Mouse (Mus musculus): ENCODE results near the gene Gm42742. TPM values are rescaled to one million over a fixed set of nuclear protein-coding genes. Genes with fewer than 3 reads are reported as not detected.

Gm42742 gene
- polyA plus RNA-seq, 1 experiment from 2014 or later: 53.7 TPM

DNA sequence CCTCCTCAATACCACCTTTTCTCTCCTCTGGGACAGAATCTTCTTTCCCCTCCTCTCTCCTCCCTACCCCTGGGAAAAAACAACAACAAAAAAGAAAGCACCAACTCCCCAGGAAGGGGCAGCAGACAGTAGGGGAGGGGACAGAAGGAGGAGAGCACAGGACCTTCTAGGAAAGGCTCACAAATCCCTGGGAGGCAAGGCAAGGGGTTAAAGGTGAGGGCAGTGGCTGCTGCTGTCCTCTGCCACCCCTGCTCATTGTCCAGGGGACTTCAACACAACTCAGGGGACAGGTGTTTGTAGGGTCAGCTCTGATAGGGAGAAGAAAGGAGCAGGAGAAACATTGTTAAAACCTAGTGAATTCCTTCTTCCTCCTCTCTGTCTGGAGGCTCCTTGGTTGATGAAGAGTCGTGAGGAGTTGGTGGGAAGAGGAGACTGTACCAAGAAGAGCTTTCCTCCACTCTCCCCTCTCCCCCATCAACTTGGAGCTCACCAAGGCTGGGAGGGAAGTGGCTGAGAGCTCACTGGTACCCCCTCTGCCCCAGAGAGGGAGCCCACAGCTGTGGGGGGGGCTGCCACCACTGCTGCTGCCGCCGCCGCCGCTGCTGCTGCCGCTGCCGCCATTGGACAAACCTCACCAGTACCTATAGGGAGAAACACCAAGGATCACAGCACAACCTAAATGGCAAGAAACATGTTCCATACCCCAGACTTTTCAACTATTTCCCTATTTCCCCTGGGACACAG is 1.8 kb upstream of the Gm42742 start:
- DNase-seq (ENCODE audit: low spot score) (no peak), ATAC-seq (ENCODE audit: low FRiP score) (no peak)
- H3K27me3 ChIP-seq (ENCODE audit: control insufficient read depth, insufficient read depth, low read length): no peaks in the 10 kb centered on the region
- no peak overlapping the region for H3K4me3 ChIP-seq (ENCODE audit: low read depth, low read length)
- peak overlapping the region; percentile 96; the same call in 1 of the 2 replicates for H3K4me2 ChIP-seq (replicated peaks; ENCODE audit: low read depth, low read length)
- WGBS: 76% methylated on average over 7 of the region's 7 CpGs
- peaks cover 4% of the 10 kb centered on the region; the same call in 1 of the 2 replicates for H3K36me3 ChIP-seq (ENCODE audit: control insufficient read depth, insufficient read depth, low read length)
- H3K9ac ChIP-seq (ENCODE audit: low read depth, low read length): 0 out of 2 replicates have a peak overlapping the region, but pooled peaks have one; percentile 11
- H3K27ac ChIP-seq (ENCODE audit: low read depth, low read length): peak overlapping the region; percentile 47; the same call in 1 of the 2 replicates
- peaks cover 26% of the 10 kb centered on the region for H3K4me1 ChIP-seq (replicated peaks; ENCODE audit: control insufficient read depth, insufficient read depth, low read length)
- H3K9me3 ChIP-seq (ENCODE audit: control insufficient read depth, low read length): no peaks in the 10 kb centered on the region

DNA sequence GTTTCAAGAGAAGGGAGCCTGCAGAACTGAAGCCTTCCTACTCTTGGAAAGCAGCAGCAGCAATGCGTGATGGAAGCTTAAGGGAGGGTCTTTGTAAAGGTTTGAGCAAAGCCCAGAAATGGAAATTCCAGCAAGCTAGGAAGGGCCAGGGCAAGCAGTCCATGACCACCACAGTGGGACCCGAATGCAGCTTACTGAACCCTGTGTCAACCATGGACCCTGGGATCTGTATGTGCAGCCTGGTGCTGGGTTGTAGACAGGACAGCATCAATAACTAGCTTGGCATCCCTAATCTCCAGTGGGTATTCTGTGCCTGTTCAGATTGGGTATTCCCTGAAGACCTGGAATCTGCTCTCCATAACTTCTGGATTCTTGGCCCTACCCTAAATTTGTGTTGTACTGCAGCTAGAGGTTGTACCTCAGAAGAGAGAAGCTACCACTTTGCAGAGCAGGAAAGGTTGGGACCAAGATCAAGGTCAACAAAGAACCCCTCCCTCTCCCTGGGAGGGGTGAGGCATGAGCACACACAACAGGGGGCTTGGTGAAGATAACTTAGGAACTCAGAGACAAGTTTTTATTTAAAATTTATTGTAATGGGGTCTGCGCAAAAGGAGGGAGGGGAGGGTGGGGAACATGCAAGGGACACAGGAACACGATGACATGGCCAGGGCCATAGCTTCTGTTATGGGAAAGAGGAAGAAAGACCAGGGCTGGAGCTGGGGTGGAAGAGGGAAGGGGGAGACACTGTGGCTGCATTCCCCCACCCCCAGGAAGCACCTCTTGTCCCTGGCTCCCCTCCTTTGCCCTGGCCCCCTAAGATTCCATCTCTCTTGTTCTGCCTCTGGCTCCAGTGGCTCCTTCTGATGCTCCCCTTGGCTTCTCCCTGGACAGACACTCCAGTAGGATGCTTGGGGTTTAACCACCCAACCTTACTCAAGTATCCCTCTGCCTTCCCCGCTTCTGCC is 948 bp upstream of the Gm42742 start:
- no peak for ATAC-seq (ENCODE audit: low FRiP score)

GRCm38 (mm10) chr7:127020491-127020890 is 406 bp downstream of the Gm42742 start:
- ATAC-seq (ENCODE audit: low FRiP score) (no peak), DNase-seq (ENCODE audit: low spot score) (no peak)
- Histone ChIP-seq H3K27me3 (ENCODE audit: control insufficient read depth, insufficient read depth, low read length) (no peaks in the 10 kb centered on the region), H3K4me2 (replicated peaks; ENCODE audit: low read depth, low read length) (peak overlapping the region; percentile 84), H3K36me3 (ENCODE audit: control insufficient read depth, insufficient read depth, low read length) (peaks cover 4% of the 10 kb centered on the region; the same call in 1 of the 2 replicates), H3K4me3 (ENCODE audit: low read depth, low read length) (peak overlapping the region; percentile 38), H3K9ac (ENCODE audit: low read depth, low read length) (peak overlapping the region; percentile 74), H3K27ac (ENCODE audit: low read depth, low read length) (peak overlapping the region; percentile 75), H3K4me1 (replicated peaks; ENCODE audit: control insufficient read depth, insufficient read depth, low read length) (peaks cover 29% of the 10 kb centered on the region), H3K9me3 (ENCODE audit: control insufficient read depth, low read length) (no peaks in the 10 kb centered on the region)
- WGBS: 46% methylated on average over 5 of the region's 5 CpGs

More for the DNA sequence above, 948 bp upstream of the Gm42742 start:
- Histone ChIP-seq H3K27me3 (ENCODE audit: control insufficient read depth, insufficient read depth, low read length) (no peaks in the 10 kb centered on the region), H3K4me3 (ENCODE audit: low read depth, low read length) (peak overlapping the region; percentile 38), H3K27ac (ENCODE audit: low read depth, low read length) (peak overlapping the region; percentile 75), H3K4me2 (replicated peaks; ENCODE audit: low read depth, low read length) (peak overlapping the region; percentile 84), H3K4me1 (replicated peaks; ENCODE audit: control insufficient read depth, insufficient read depth, low read length) (peaks cover 24% of the 10 kb centered on the region), H3K9me3 (ENCODE audit: control insufficient read depth, low read length) (no peaks in the 10 kb centered on the region), H3K9ac (ENCODE audit: low read depth, low read length) (peak overlapping the region; percentile 74), H3K36me3 (ENCODE audit: control insufficient read depth, insufficient read depth, low read length) (peaks cover 4% of the 10 kb centered on the region; the same call in 1 of the 2 replicates)
- 47% methylated on average over 5 of the region's 5 CpGs for WGBS
- peak; percentile 59 for DNase-seq (ENCODE audit: low spot score)

DNA sequence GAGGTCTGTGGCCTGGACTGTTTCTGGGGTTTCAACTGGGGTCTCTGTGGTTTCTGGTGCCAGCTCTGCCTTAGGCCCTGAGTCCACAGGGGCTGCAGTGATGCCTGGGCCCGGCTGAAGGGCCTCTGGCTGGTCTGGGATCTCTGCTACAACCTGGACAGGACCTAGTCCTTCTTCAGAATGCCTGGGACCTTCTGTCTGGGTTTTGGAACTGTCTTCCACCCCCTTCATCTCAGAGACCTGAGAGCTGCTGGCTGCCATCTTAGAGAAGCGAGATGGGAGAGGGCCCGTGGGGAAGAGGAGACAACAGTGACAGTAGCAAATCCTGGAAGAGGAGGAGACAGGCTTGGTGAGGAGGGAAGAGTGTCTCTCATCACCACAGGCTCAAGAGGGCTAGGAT is 866 bp downstream of the Gm42742 start:
- peaks cover 31% of the 10 kb centered on the region for H3K4me1 ChIP-seq (replicated peaks; ENCODE audit: control insufficient read depth, insufficient read depth, low read length)
- peak overlapping the region; percentile 84 for H3K4me2 ChIP-seq (replicated peaks; ENCODE audit: low read depth, low read length)
- H3K4me3 ChIP-seq (ENCODE audit: low read depth, low read length): peak overlapping the region; percentile 38; the same call in 1 of the 2 replicates
- H3K36me3 ChIP-seq (ENCODE audit: control insufficient read depth, insufficient read depth, low read length): peaks cover 4% of the 10 kb centered on the region; the same call in 1 of the 2 replicates
- ATAC-seq (ENCODE audit: low FRiP score): no peak
- H3K9ac ChIP-seq (ENCODE audit: low read depth, low read length): peak overlapping the region; percentile 74; the same call in 1 of the 2 replicates
- no peak for DNase-seq (ENCODE audit: low spot score)
- WGBS: 55% methylated on average over 3 of the region's 3 CpGs
- no peak overlapping the region for H3K27ac ChIP-seq (ENCODE audit: low read depth, low read length)
- no peaks in the 10 kb centered on the region for H3K27me3 ChIP-seq (ENCODE audit: control insufficient read depth, insufficient read depth, low read length)
- H3K9me3 ChIP-seq (ENCODE audit: control insufficient read depth, low read length): no peaks in the 10 kb centered on the region

- no peaks in the 10 kb centered on the region for H3K27me3 ChIP-seq (ENCODE audit: control insufficient read depth, insufficient read depth, low read length)
- DNase-seq (ENCODE audit: low spot score) (no peak), ATAC-seq (ENCODE audit: low FRiP score) (no peak)
- H3K36me3 ChIP-seq (ENCODE audit: control insufficient read depth, insufficient read depth, low read length): peaks cover 4% of the 10 kb centered on the region; the same call in 1 of the 2 replicates
- WGBS: 80% methylated on average over 13 of the region's 14 CpGs
- H3K4me3 ChIP-seq (ENCODE audit: low read depth, low read length): 0 out of 2 replicates have a peak overlapping the region, but pooled peaks have one; percentile 2
- peak overlapping the region; percentile 17 for H3K4me2 ChIP-seq (replicated peaks; ENCODE audit: low read depth, low read length)
- no peaks in the 10 kb centered on the region for H3K9me3 ChIP-seq (ENCODE audit: control insufficient read depth, low read length)
- H3K4me1 ChIP-seq (replicated peaks; ENCODE audit: control insufficient read depth, insufficient read depth, low read length): peaks cover 31% of the 10 kb centered on the region
- no peak overlapping the region for H3K27ac ChIP-seq (ENCODE audit: low read depth, low read length)
- peak overlapping the region; percentile 74; the same call in 1 of the 2 replicates for H3K9ac ChIP-seq (ENCODE audit: low read depth, low read length)
Measured at GRCm38 (mm10) chr7:127019306-127019960, 1.5 kb downstream of the Gm42742 start.

DNA sequence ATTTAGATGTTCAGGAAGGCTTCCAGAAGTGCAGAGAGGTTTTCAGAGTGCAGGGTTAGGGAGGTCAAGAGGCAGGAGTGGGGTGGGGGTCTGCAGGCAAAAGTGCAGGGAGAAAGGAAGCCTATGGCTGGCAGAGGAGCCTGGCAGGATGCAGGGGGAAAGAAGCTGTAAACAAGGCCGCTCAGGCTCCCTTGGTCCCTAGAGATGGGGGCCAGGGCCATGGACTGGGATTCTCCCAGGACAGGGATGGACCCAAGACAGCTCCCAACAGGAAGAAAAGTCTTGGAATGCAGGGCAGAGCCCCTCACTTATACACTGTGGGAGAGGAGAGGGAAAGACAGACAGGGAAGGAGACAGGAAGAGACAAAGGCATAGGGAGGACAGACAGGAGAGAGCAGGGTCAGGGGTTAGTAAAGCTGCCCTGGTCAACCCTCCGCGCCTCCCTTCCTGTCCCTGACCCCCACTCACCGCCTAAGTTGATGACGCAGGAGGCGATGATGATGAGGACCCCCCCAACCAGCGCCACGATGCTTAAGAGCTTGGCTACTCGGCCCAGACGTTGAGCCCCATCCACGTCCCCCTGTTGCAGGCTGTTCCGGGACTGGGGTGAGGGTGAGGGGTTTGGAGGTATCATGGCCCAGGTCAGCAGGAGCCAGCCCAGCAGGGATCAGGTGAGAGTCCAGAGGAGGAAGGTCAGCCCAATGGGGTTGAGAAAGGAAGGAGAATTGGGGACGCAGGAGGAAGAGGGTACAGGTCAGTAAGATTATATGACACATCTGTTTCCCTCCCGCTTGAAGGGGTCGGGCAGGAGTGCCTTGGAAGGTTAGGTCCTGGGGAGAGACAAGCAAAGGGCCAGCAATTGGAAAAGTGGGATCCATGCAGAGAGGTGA is 2.2 kb downstream of the Gm42742 start:
- Histone ChIP-seq H3K36me3 (ENCODE audit: control insufficient read depth, insufficient read depth, low read length) (peaks cover 2% of the 10 kb centered on the region; the same call in 1 of the 2 replicates), H3K9me3 (ENCODE audit: control insufficient read depth, low read length) (no peaks in the 10 kb centered on the region), H3K9ac (ENCODE audit: low read depth, low read length) (peak overlapping the region; percentile 38), H3K4me3 (ENCODE audit: low read depth, low read length) (no peak overlapping the region), H3K4me2 (replicated peaks; ENCODE audit: low read depth, low read length) (no peak overlapping the region), H3K27ac (ENCODE audit: low read depth, low read length) (no peak overlapping the region), H3K4me1 (replicated peaks; ENCODE audit: control insufficient read depth, insufficient read depth, low read length) (peaks cover 25% of the 10 kb centered on the region), H3K27me3 (ENCODE audit: control insufficient read depth, insufficient read depth, low read length) (no peaks in the 10 kb centered on the region)
- no peak for ATAC-seq (ENCODE audit: low FRiP score)
- 79% methylated on average over 15 of the region's 15 CpGs for WGBS
- no peak for DNase-seq (ENCODE audit: low spot score)

- WGBS: 65% methylated on average over 6 of the region's 6 CpGs
- Histone ChIP-seq H3K9ac (ENCODE audit: low read depth, low read length) (peak overlapping the region; percentile 36; the same call in 1 of the 2 replicates), H3K4me3 (ENCODE audit: low read depth, low read length) (no peak overlapping the region), H3K4me1 (replicated peaks; ENCODE audit: control insufficient read depth, insufficient read depth, low read length) (peaks cover 19% of the 10 kb centered on the region), H3K9me3 (ENCODE audit: control insufficient read depth, low read length) (no peaks in the 10 kb centered on the region), H3K4me2 (replicated peaks; ENCODE audit: low read depth, low read length) (no peak overlapping the region), H3K27ac (ENCODE audit: low read depth, low read length) (0 out of 2 replicates have a peak overlapping the region, but pooled peaks have one; percentile 24), H3K36me3 (ENCODE audit: control insufficient read depth, insufficient read depth, low read length) (peaks cover 6% of the 10 kb centered on the region; the same call in 1 of the 2 replicates), H3K27me3 (ENCODE audit: control insufficient read depth, insufficient read depth, low read length) (no peaks in the 10 kb centered on the region)
- DNase-seq (ENCODE audit: low spot score) (no peak), ATAC-seq (ENCODE audit: low FRiP score) (no peak)
Measured at GRCm38 (mm10) chr7:127017950-127018345, 2.9 kb downstream of the Gm42742 start.
